Mouse (Mus musculus) frontal cortex, postnatal 10 days (tissue): Measurements from ENCODE around the gene Pik3ap1.

Experiments
- DNase-seq, 2 experiments: peaks; one replicate each; pipeline ENCODE4 v3.0.0; 2022; ENCODE audit warnings: low spot score in 2 of 2, mixed read lengths in 1 of 2

Pik3ap1 gene

GRCm38 (mm10) chr19:41282216-41282615 lies 102.7 kb downstream of the Pik3ap1 start:
- DNase-seq, result no peak

GRCm38 (mm10) chr19:41279724-41280244 lies 105.1 kb downstream of the Pik3ap1 start:
- DNase-seq, result no peak

- no peak for DNase-seq
Observed at GRCm38 (mm10) chr19:41278606-41279005, 106.3 kb downstream of the Pik3ap1 start.

- DNase-seq, result no peak
Observed at GRCm38 (mm10) chr19:41275588-41275987, 109.3 kb downstream of the Pik3ap1 start.

- DNase-seq, result no peak
Observed at GRCm38 (mm10) chr19:41270906-41271305, 114.0 kb downstream of the Pik3ap1 start.

- peak; percentile 54 to 58 for DNase-seq
Observed at GRCm38 (mm10) chr19:41270151-41270727, 114.7 kb downstream of the Pik3ap1 start.

- DNase-seq, result no peak
Observed at GRCm38 (mm10) chr19:41266251-41266901, 118.5 kb downstream of the Pik3ap1 start.

GRCm38 (mm10) chr19:41264331-41264799 lies 120.5 kb downstream of the Pik3ap1 start:
- no peak for DNase-seq

- DNase-seq, result peak; percentile 77 to 88
Observed at GRCm38 (mm10) chr19:41263630-41264295, 121.1 kb downstream of the Pik3ap1 start, which contains the start of gene Tm9sf3. Gene Tm9sf3 (minus strand): TSS chr19:41263997.

- peak; percentile 40 to 64 for DNase-seq
Observed at GRCm38 (mm10) chr19:41262712-41263629, 121.9 kb downstream of the Pik3ap1 start.

- DNase-seq, result no peak
Observed at GRCm38 (mm10) chr19:41260736-41261135, 124.2 kb downstream of the Pik3ap1 start.

- DNase-seq, result no peak
Observed at GRCm38 (mm10) chr19:41259256-41259655, 125.6 kb downstream of the Pik3ap1 start.

GRCm38 (mm10) chr19:41258707-41259106 lies 126.2 kb downstream of the Pik3ap1 start:
- no peak for DNase-seq

- DNase-seq, result no peak
Observed at GRCm38 (mm10) chr19:41254584-41254983, 130.3 kb downstream of the Pik3ap1 start.

GRCm38 (mm10) chr19:41248968-41249367 lies 135.9 kb downstream of the Pik3ap1 start:
- no peak for DNase-seq

- DNase-seq, result no peak
Observed at GRCm38 (mm10) chr19:41248271-41248670, 136.6 kb downstream of the Pik3ap1 start.

GRCm38 (mm10) chr19:41246271-41246670 lies 138.6 kb downstream of the Pik3ap1 start:
- DNase-seq, result no peak

GRCm38 (mm10) chr19:41244581-41244980 lies 140.3 kb downstream of the Pik3ap1 start:
- peak in 1 of 2 experiments; percentile 42 for DNase-seq

GRCm38 (mm10) chr19:41241997-41242396 lies 142.9 kb downstream of the Pik3ap1 start:
- DNase-seq, result no peak

GRCm38 (mm10) chr19:41233698-41234097 lies 151.2 kb downstream of the Pik3ap1 start:
- no peak for DNase-seq
